Mouse (Mus musculus) thymus, postnatal 0 days (tissue): ENCODE measurements around the gene Cym. TPM values are rescaled to one million over a fixed set of nuclear protein-coding genes. Genes with fewer than 3 reads are reported as not detected.

Experiments used
- DNase-seq: peaks from one replicate; pipeline ENCODE4 v3.0.0-alpha.2; 2015; ENCODE audit warnings: low spot score
- polyA plus RNA-seq: library from polyadenylated mRNA; unstranded; fragments of >200 nt; fragmentation: Nextera tagmentation; extraction: Ambion mirVana; gene quantifications from 2 replicates; pipeline ENCODE4 v1.2.1, GENCODE M21; 2015

Gene Cym
- polyA plus RNA-seq, 1 experiment from 2014 or later = 1.2 TPM

- no peak for DNase-seq
Measured at GRCm38 (mm10) chr3:107171964-107172363, 49.6 kb downstream of the Cym start.

GRCm38 (mm10) chr3:107169552-107169951, 52.0 kb downstream of the Cym start:
- DNase-seq = no peak

- no peak for DNase-seq
Measured at GRCm38 (mm10) chr3:107162741-107163140, 58.8 kb downstream of the Cym start.

Other genes starting within 250 kb of the Cym start
- gene Kcna3, start 185.6 kb downstream of the Cym start, polyA plus RNA-seq = 29.2 and 35.2 TPM in 2 replicates
- 0.18 and 0.29 TPM in 2 replicates for gene Kcna2, start 120.6 kb downstream of the Cym start, polyA plus RNA-seq
- not detected in 2 replicates for gene Kcna10, start 38.7 kb downstream of the Cym start, polyA plus RNA-seq
- 0.92 and 1.7 TPM in 2 replicates for gene A630076J17Rik, start 8.9 kb upstream of the Cym start, polyA plus RNA-seq
- 0.08 and 0.22 TPM in 2 replicates for gene Prok1, start 18.0 kb upstream of the Cym start, polyA plus RNA-seq
- gene Lamtor5, start 57.1 kb upstream of the Cym start, polyA plus RNA-seq = 250 and 260 TPM in 2 replicates
- 0.51 and 0.92 TPM in 2 replicates for gene Slc16a4, start 69.5 kb upstream of the Cym start, polyA plus RNA-seq
- 16.3 and 20.3 TPM in 2 replicates for gene Rbm15, start 111.9 kb upstream of the Cym start, polyA plus RNA-seq
- not detected in 2 replicates for gene Kcnc4, start 237.8 kb upstream of the Cym start, polyA plus RNA-seq